Mouse (Mus musculus): ENCODE measurements around the gene Drg1. TPM values are rescaled to one million over a fixed set of nuclear protein-coding genes. Genes with fewer than 3 reads are reported as not detected.

The Drg1 gene
- polyA plus RNA-seq, 1 experiment from 2014 or later, result 182 TPM

- H3K27ac ChIP-seq (ENCODE audit: low read depth, low read length), result peak overlapping the region; percentile 88
- H3K9me3 ChIP-seq (replicated peaks; ENCODE audit: control insufficient read depth, low read length), result no peaks in the 10 kb centered on the region
- peaks cover 22% of the 10 kb centered on the region for H3K36me3 ChIP-seq (ENCODE audit: control insufficient read depth, insufficient read depth, low read length)
- H3K4me3 ChIP-seq (ENCODE audit: low read depth, low read length), result peak overlapping the region; percentile 73
- H3K4me1 ChIP-seq (ENCODE audit: control insufficient read depth, insufficient read depth, low read length), result peaks cover 34% of the 10 kb centered on the region
- no peak for ATAC-seq (replicated peaks; ENCODE audit: insufficient number of reproducible peaks, low FRiP score, low TSS enrichment)
- H3K27me3 ChIP-seq (ENCODE audit: control insufficient read depth, insufficient read depth, low read length), result no peaks in the 10 kb centered on the region
- WGBS (ENCODE audit: insufficient replicate concordance), result 1% methylated on average over 8 of the region's 8 CpGs
- peak overlapping the region; percentile 99 for H3K9ac ChIP-seq (ENCODE audit: low read depth, low read length)
- peak overlapping the region; percentile 100 for H3K4me2 ChIP-seq
Observed at GRCm38 (mm10) chr11:3292711-3293249, 26.6 kb upstream of the Drg1 start.

GRCm38 (mm10) chr11:3292062-3292421 lies 25.8 kb upstream of the Drg1 start:
- Histone ChIP-seq H3K4me2 (peak overlapping the region; percentile 100), H3K9ac (ENCODE audit: low read depth, low read length) (peak overlapping the region; percentile 99), H3K4me3 (ENCODE audit: low read depth, low read length) (peak overlapping the region; percentile 73), H3K9me3 (replicated peaks; ENCODE audit: control insufficient read depth, low read length) (no peaks in the 10 kb centered on the region), H3K27ac (ENCODE audit: low read depth, low read length) (peak overlapping the region; percentile 88), H3K27me3 (ENCODE audit: control insufficient read depth, insufficient read depth, low read length) (no peaks in the 10 kb centered on the region), H3K4me1 (ENCODE audit: control insufficient read depth, insufficient read depth, low read length) (peaks cover 34% of the 10 kb centered on the region), H3K36me3 (ENCODE audit: control insufficient read depth, insufficient read depth, low read length) (peaks cover 21% of the 10 kb centered on the region)
- peak; percentile 25 for ATAC-seq (replicated peaks; ENCODE audit: insufficient number of reproducible peaks, low FRiP score, low TSS enrichment)
- WGBS (ENCODE audit: insufficient replicate concordance), result 0% methylated on average over 8 of the region's 8 CpGs

GRCm38 (mm10) chr11:3291311-3292061 lies 25.3 kb upstream of the Drg1 start:
- peak overlapping the region; percentile 88 for H3K27ac ChIP-seq (ENCODE audit: low read depth, low read length)
- H3K4me2 ChIP-seq, result peak overlapping the region; percentile 100
- H3K9me3 ChIP-seq (replicated peaks; ENCODE audit: control insufficient read depth, low read length), result no peaks in the 10 kb centered on the region
- peak overlapping the region; percentile 99 for H3K9ac ChIP-seq (ENCODE audit: low read depth, low read length)
- peaks cover 19% of the 10 kb centered on the region for H3K36me3 ChIP-seq (ENCODE audit: control insufficient read depth, insufficient read depth, low read length)
- H3K27me3 ChIP-seq (ENCODE audit: control insufficient read depth, insufficient read depth, low read length), result no peaks in the 10 kb centered on the region
- peak overlapping the region; percentile 73 for H3K4me3 ChIP-seq (ENCODE audit: low read depth, low read length)
- peaks cover 34% of the 10 kb centered on the region for H3K4me1 ChIP-seq (ENCODE audit: control insufficient read depth, insufficient read depth, low read length)
- no peak for ATAC-seq (replicated peaks; ENCODE audit: insufficient number of reproducible peaks, low FRiP score, low TSS enrichment)
- 3% methylated on average over 26 of the region's 26 CpGs for WGBS (ENCODE audit: insufficient replicate concordance)

- WGBS (ENCODE audit: insufficient replicate concordance), result under 1% methylated on average over 50 of the region's 50 CpGs
- no peak for ATAC-seq (replicated peaks; ENCODE audit: insufficient number of reproducible peaks, low FRiP score, low TSS enrichment)
Observed at GRCm38 (mm10) chr11:3290640-3291310, 24.6 kb upstream of the Drg1 start.

GRCm38 (mm10) chr11:3289803-3290639 lies 23.8 kb upstream of the Drg1 start:
- peak; percentile 44 for ATAC-seq (replicated peaks; ENCODE audit: insufficient number of reproducible peaks, low FRiP score, low TSS enrichment)
- Histone ChIP-seq H3K36me3 (ENCODE audit: control insufficient read depth, insufficient read depth, low read length) (peaks cover 14% of the 10 kb centered on the region), H3K9me3 (replicated peaks; ENCODE audit: control insufficient read depth, low read length) (no peaks in the 10 kb centered on the region), H3K27ac (ENCODE audit: low read depth, low read length) (peak overlapping the region; percentile 100), H3K4me3 (ENCODE audit: low read depth, low read length) (peak overlapping the region; percentile 73), H3K4me1 (ENCODE audit: control insufficient read depth, insufficient read depth, low read length) (peaks cover 34% of the 10 kb centered on the region), H3K4me2 (peak overlapping the region; percentile 100), H3K27me3 (ENCODE audit: control insufficient read depth, insufficient read depth, low read length) (no peaks in the 10 kb centered on the region), H3K9ac (ENCODE audit: low read depth, low read length) (peak overlapping the region; percentile 99)
- WGBS (ENCODE audit: insufficient replicate concordance), result under 1% methylated on average over 91 of the region's 92 CpGs

More at GRCm38 (mm10) chr11:3290640-3291310, 24.6 kb upstream of the Drg1 start:
- peak overlapping the region; percentile 73 for H3K4me3 ChIP-seq (ENCODE audit: low read depth, low read length)
- no peaks in the 10 kb centered on the region for H3K27me3 ChIP-seq (ENCODE audit: control insufficient read depth, insufficient read depth, low read length)
- peak overlapping the region; percentile 100 for H3K4me2 ChIP-seq
- peak overlapping the region; percentile 99 for H3K9ac ChIP-seq (ENCODE audit: low read depth, low read length)
- peaks cover 34% of the 10 kb centered on the region for H3K4me1 ChIP-seq (ENCODE audit: control insufficient read depth, insufficient read depth, low read length)
- H3K36me3 ChIP-seq (ENCODE audit: control insufficient read depth, insufficient read depth, low read length), result peaks cover 14% of the 10 kb centered on the region
- H3K27ac ChIP-seq (ENCODE audit: low read depth, low read length), result peak overlapping the region; percentile 88
- no peaks in the 10 kb centered on the region for H3K9me3 ChIP-seq (replicated peaks; ENCODE audit: control insufficient read depth, low read length)

GRCm38 (mm10) chr11:3289302-3289802 lies 23.1 kb upstream of the Drg1 start:
- no peaks in the 10 kb centered on the region for H3K27me3 ChIP-seq (ENCODE audit: control insufficient read depth, insufficient read depth, low read length)
- peaks cover 11% of the 10 kb centered on the region for H3K36me3 ChIP-seq (ENCODE audit: control insufficient read depth, insufficient read depth, low read length)
- peak; percentile 76 for ATAC-seq (replicated peaks; ENCODE audit: insufficient number of reproducible peaks, low FRiP score, low TSS enrichment)
- peak overlapping the region; percentile 100 for H3K27ac ChIP-seq (ENCODE audit: low read depth, low read length)
- no peaks in the 10 kb centered on the region for H3K9me3 ChIP-seq (replicated peaks; ENCODE audit: control insufficient read depth, low read length)
- WGBS (ENCODE audit: insufficient replicate concordance), result under 1% methylated on average over 32 of the region's 40 CpGs
- H3K4me2 ChIP-seq, result peak overlapping the region; percentile 100
- H3K9ac ChIP-seq (ENCODE audit: low read depth, low read length), result peak overlapping the region; percentile 99
- peaks cover 31% of the 10 kb centered on the region for H3K4me1 ChIP-seq (ENCODE audit: control insufficient read depth, insufficient read depth, low read length)
- peak overlapping the region; percentile 73 for H3K4me3 ChIP-seq (ENCODE audit: low read depth, low read length)

- H3K9ac ChIP-seq (ENCODE audit: low read depth, low read length), result peak within 1 kb of the TSS; percentile 99
- peak within 1 kb of the TSS; percentile 100 for H3K27ac ChIP-seq (ENCODE audit: low read depth, low read length)
- no peaks in the 10 kb centered on the region for H3K9me3 ChIP-seq (replicated peaks; ENCODE audit: control insufficient read depth, low read length)
- peak within 1 kb of the TSS; percentile 100 for H3K4me2 ChIP-seq
- peaks cover 25% of the 10 kb centered on the region for H3K4me1 ChIP-seq (ENCODE audit: control insufficient read depth, insufficient read depth, low read length)
- H3K27me3 ChIP-seq (ENCODE audit: control insufficient read depth, insufficient read depth, low read length), result no peaks in the 10 kb centered on the region
- under 1% methylated on average over 41 of the region's 41 CpGs for WGBS (ENCODE audit: insufficient replicate concordance)
- H3K36me3 ChIP-seq (ENCODE audit: control insufficient read depth, insufficient read depth, low read length), result peaks cover 5% of the 10 kb centered on the region
- peak within 1 kb of the TSS; percentile 73 for H3K4me3 ChIP-seq (ENCODE audit: low read depth, low read length)
- ATAC-seq (replicated peaks; ENCODE audit: insufficient number of reproducible peaks, low FRiP score, low TSS enrichment), result peak; percentile 23
Observed at GRCm38 (mm10) chr11:3288521-3289301, 22.5 kb upstream of the Drg1 start, which contains the start of gene Patz1. TSS of gene Patz1 (plus strand) at chr11:3288874.
